8 mouse cellular contexts compared by ENCODE assay signal in the genomic region with DNA sequence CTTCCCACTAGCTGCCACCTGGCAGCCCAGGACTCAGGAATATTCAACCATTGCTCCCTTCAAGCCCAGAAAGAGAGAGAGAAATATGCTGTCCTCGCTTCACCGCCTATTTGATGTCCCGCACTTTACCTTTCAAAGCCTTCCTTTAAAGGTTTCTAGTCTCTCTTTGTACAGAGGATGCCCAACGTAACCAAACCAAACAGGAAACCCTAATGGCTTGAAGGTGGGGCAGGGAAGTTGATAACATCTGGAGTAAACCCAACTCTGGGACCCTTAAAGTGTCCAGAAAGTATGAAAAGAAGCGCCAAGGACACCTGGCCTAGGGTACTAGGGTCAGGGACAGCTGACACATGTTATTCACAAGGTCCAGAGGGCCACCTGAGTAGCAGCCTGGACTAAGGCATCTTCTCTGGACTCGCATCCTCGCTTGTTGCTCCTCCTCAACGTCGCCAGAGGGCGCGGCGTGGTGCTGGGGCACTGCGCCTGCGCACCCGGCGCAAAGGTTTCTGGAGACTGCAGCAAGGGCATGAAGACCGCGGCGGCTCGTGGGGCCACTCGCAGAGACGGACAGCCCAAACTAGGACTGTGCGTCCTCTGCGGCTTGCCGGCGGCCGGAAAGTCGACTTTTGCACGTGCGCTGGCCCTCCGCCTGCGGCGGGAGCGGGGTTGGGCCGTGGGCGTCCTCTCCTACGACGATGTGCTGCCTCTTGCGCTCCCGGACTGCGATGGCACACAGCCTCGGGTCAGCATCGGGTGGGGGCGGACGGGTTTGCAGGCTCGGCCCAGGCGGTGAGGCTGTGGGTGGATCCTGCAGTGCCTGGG. TPM values are rescaled to one million over a fixed set of nuclear protein-coding genes. Genes with fewer than 3 reads are reported as not detected.
DNase-seq lines count a peak whose midpoint lies in the region; ATAC-seq and TF ChIP-seq lines count a peak whose summit lies in the region.

Pstk (plus strand) TSS at position 494 of the 822 bp plus-strand sequence.

- CTCF ChIA-PET in Patski (lab: Charles Lee): interaction anchor here (0.9 to 2.0 kb wide), 5 partner anchors 11 to 29 kb away, joined by 3 to 6 read pairs (median 4); no protein-coding TSS in a partner anchor

- WGBS in hindbrain, embryonic 13.5 days: 5% methylated on average over 47 of the region's 47 CpGs

- H3K4me3 ChIP-seq in hindbrain, embryonic 13.5 days: peak within 1 kb of the TSS; percentile 72

- H3K4me2 ChIP-seq in hindbrain, embryonic 13.5 days: peak within 1 kb of the TSS; percentile 66

- H3K27me3 ChIP-seq in Patski: no peaks in the 10 kb centered on the region
- 0 out of 2 replicates have a peak, but pooled peaks cover 6% of the 10 kb centered on the region for H3K27me3 ChIP-seq in hindbrain, embryonic 13.5 days

- in situ Hi-C loops in Patski (cut with MboI; ENCODE audit: low pct_unique_long_range_greater_than_20kb): loop anchor here (25.0 kb wide), 1 partner anchor 1759 kb away; no protein-coding TSS in a partner anchor

- DNase-seq in Patski (ENCODE audit: low read depth, low spot score): peak; percentile 33
- peak; percentile 90 to 95 for DNase-seq in cerebellum, postnatal 14 days
- peak; percentile 74 to 83 for DNase-seq in frontal cortex, postnatal 14 days (ENCODE audit: low spot score in 2 of 2)
- DNase-seq in layer of hippocampus, postnatal 25 days (ENCODE audit: extremely low spot score in 1 of 2, low spot score in 1 of 2): peak; percentile 81 to 86
- DNase-seq in lung, postnatal 25 days (ENCODE audit: low spot score): peak; percentile 88
- DNase-seq in retina, embryonic 14.5 days (ENCODE audit: low spot score): peak; percentile 95
- peak; percentile 89 for DNase-seq in thymus, postnatal 4 days

- H3K9me3 ChIP-seq in hindbrain, embryonic 13.5 days: no peaks in the 10 kb centered on the region

- peak within 1 kb of the TSS; percentile 93 for H3K27ac ChIP-seq in hindbrain, embryonic 13.5 days

- ATAC-seq in Patski: peak; percentile 94
- ATAC-seq in hindbrain, embryonic 13.5 days (ENCODE audit: low FRiP score): peak; percentile 96

- H3K36me3 ChIP-seq in hindbrain, embryonic 13.5 days: peaks cover 3% of the 10 kb centered on the region; the same call in 1 of the 2 replicates

- H3K9ac ChIP-seq in hindbrain, embryonic 13.5 days: peak within 1 kb of the TSS; percentile 92

- POLR2A ChIA-PET in Patski (lab: Charles Lee): interaction anchor here (1.2 to 1.3 kb wide), 3 partner anchors 8 to 39 kb away, joined by 4 to 5 read pairs (median 4); partner anchors contain the start of genes 2310057M21Rik and Ikzf5

- peaks cover 13% of the 10 kb centered on the region for H3K4me1 ChIP-seq in hindbrain, embryonic 13.5 days (replicated peaks)

- peak; percentile 96 for TF ChIP-seq CTCF in Patski (IDR thresholded peaks at IDR 0.05)

RNA-seq across cellular contexts. Expression of gene Pstk, which starts in this region (rescaled TPM):
- polyA plus RNA-seq in Patski (2021): 53.4 TPM
- 42.7 and 46.4 TPM in 2 replicates for polyA plus RNA-seq in hindbrain, embryonic 13.5 days (2015; fragmentation: Nextera tagmentation; extraction: Ambion mirVana)
- 10 to 100 TPM; 47.9 to 57.1 TPM for total RNA-seq in layer of hippocampus, postnatal 25 days (2021)

Comparison
In these comparisons a context has a peak if more than half of its experiments do, and no peak if none do; other contexts are left out.
1. Peak in every context shown above with its lines: DNase-seq, ATAC-seq, H3K4me3 ChIP-seq and H3K27ac ChIP-seq.
2. DNase-seq: peak in every context shown above with its lines; median percentile 95 in retina, embryonic 14.5 days; 92 in cerebellum, postnatal 14 days; 89 in thymus, postnatal 4 days; 88 in lung, postnatal 25 days; 84 in layer of hippocampus, postnatal 25 days; 78 in frontal cortex, postnatal 14 days; 33 in Patski.